Mouse (Mus musculus) heart, embryonic 11.5 days (tissue): ENCODE data around the gene Arid5b. TPM values are rescaled to one million over a fixed set of nuclear protein-coding genes. Genes with fewer than 3 reads are reported as not detected.

Source experiments
- ATAC-seq: fragments of 200-750 bp; cut with Nextera tagmentation; replicated peaks from 2 replicates; pipeline ENCODE4 v1.8.0; 2017; ENCODE audit warnings: moderate library complexity; ENCODE audit not compliant: insufficient number of reproducible peaks, low FRiP score, low TSS enrichment
- H3K27ac ChIP-seq: fragments of 300-500 bp; sonication (generic); 2 replicates; pipeline ENCODE4 v1.5.1; 2014; ENCODE audit warnings: mild to moderate bottlenecking, low read depth, low read length
- H3K27me3 ChIP-seq: fragments of 300-500 bp; sonication (generic); 2 replicates; pipeline ENCODE4 v1.6.1; 2014; ENCODE audit warnings: mild to moderate bottlenecking, low read length, mixed read lengths; ENCODE audit not compliant: control insufficient read depth, insufficient read depth
- H3K36me3 ChIP-seq: fragments of 300-500 bp; sonication (generic); 2 replicates; pipeline ENCODE4 v1.6.1; 2014; ENCODE audit warnings: mild to moderate bottlenecking, low read length, moderate library complexity, mixed read lengths; ENCODE audit not compliant: control insufficient read depth, insufficient read depth
- H3K4me1 ChIP-seq: fragments of 300-500 bp; sonication (generic); 2 replicates; pipeline ENCODE4 v1.6.1; 2014; ENCODE audit warnings: low read length; ENCODE audit not compliant: control insufficient read depth, insufficient read depth
- H3K4me2 ChIP-seq: fragments of 300-500 bp; sonication (generic); 2 replicates; pipeline ENCODE4 v1.6.1; 2014; ENCODE audit warnings: mild to moderate bottlenecking, moderate library complexity
- H3K4me3 ChIP-seq: fragments of 300-500 bp; sonication (generic); 2 replicates; pipeline ENCODE4 v1.5.1; 2014; ENCODE audit warnings: low read depth, low read length
- H3K9ac ChIP-seq: fragments of 300-500 bp; sonication (generic); 2 replicates; pipeline ENCODE4 v1.6.1; 2014; ENCODE audit warnings: mild to moderate bottlenecking, low read depth, low read length, moderate library complexity
- H3K9me3 ChIP-seq: fragments of 300-500 bp; sonication (generic); replicated peaks from 2 replicates; pipeline ENCODE4 v1.6.1; 2016; ENCODE audit warnings: low read length; ENCODE audit not compliant: control insufficient read depth
- WGBS: fragments of 180-500 bp; shearing (Covaris S2); extraction: QIAGEN DNeasy Blood & Tissue Kit; methylation state at CpG from one replicate; pipeline ENCODE4 v1.1.7; 2014; ENCODE audit not compliant: insufficient replicate concordance; 5-methylcytosine and 5-hydroxymethylcytosine counted together
- polyA plus RNA-seq: library from polyadenylated mRNA; unstranded; fragments of >200 nt; fragmentation: Nextera tagmentation; extraction: Ambion mirVana; gene quantifications from 2 replicates; pipeline ENCODE4 v1.2.1, GENCODE M21; 2014

The Arid5b gene
- polyA plus RNA-seq, 1 experiment from 2014 or later: 21.1 TPM

DNA sequence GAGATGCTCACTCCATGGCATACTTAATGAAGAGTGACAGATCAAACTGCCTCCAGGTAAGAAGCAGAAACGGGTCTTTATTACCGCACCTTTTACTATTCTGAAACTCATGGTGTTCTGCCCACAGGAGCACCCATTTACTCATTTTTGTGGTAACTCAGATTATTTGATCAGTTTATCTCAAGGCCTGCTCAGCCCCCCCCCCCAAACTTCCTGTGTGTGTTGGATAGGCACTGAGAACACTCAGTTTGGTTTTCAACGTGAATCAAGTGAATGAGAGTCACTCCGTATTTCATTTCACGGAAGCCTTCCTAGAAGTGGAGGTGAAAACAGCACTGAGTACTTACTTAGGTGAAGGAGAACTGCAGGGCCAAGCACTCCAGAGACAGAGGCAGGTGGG lies 224.4 kb downstream of the Arid5b start:
- WGBS: 85% methylated on average over 5 of the region's 5 CpGs
- ATAC-seq: no peak

DNA sequence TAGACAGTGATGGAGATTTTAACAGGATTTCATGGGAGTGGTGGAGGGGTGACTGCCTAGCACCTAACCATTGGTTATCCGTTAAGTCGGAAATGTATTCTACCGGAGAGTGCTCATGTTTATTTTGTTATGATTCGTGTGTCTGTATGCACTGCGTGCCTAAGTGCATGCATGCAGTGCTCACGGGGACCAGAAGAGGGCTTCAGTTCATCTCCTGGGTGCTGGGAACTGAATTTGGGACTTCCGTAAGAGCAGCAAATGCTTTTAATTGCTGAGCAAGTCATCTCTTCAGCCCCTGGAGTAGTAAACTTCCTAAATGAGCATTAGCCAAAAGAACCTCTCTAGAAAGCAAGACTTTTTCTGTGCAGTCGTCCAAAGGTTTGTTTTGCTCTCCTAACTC lies 226.2 kb downstream of the Arid5b start:
- Histone ChIP-seq H3K9me3 (no peaks in the 10 kb centered on the region), H3K9ac (no peak overlapping the region), H3K4me3 (no peak overlapping the region), H3K4me2 (no peak overlapping the region), H3K36me3 (no peaks in the 10 kb centered on the region), H3K27ac (no peak overlapping the region), H3K4me1 (no peaks in the 10 kb centered on the region), H3K27me3 (no peaks in the 10 kb centered on the region)
- ATAC-seq: no peak
- 82% methylated on average over 8 of the region's 8 CpGs for WGBS

More for the DNA sequence above, 224.4 kb downstream of the Arid5b start:
- Histone ChIP-seq H3K4me1 (no peaks in the 10 kb centered on the region), H3K4me3 (no peak overlapping the region), H3K27me3 (no peaks in the 10 kb centered on the region), H3K36me3 (no peaks in the 10 kb centered on the region), H3K9me3 (no peaks in the 10 kb centered on the region), H3K9ac (no peak overlapping the region), H3K4me2 (no peak overlapping the region), H3K27ac (no peak overlapping the region)

DNA sequence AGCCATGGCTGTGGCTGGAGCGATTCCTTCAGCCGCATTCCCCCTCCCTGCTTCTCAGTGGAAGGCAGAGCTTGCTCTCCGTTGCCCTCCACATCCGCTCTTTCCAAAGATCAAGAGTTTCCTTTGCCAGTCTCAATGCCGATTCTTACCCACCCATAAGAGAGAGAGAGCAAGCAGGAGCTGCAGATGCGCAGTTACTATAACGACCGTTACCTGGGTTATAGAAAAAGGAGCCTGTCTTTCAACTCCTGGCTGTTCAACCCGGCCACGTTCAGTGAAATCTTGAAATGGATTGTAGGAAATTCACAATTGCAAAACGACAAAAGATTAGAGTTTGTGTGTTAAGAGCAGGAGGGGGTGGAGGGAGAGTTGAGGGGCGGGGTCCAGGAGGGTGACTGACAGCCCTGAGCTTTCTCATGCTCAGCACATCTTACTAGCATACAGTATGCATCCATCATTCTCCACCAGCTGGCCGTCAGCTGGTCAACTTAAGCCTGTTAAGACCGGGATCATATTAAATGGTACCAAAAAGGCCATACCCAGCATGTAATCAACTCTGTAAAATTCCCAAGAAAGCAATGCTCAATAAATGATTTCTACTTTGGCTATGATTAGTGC lies 227.1 kb downstream of the Arid5b start:
- Histone ChIP-seq H3K4me1 (no peaks in the 10 kb centered on the region), H3K4me3 (no peak overlapping the region), H3K9me3 (no peaks in the 10 kb centered on the region), H3K4me2 (no peak overlapping the region), H3K36me3 (no peaks in the 10 kb centered on the region), H3K9ac (no peak overlapping the region), H3K27me3 (no peaks in the 10 kb centered on the region), H3K27ac (no peak overlapping the region)
- 86% methylated on average over 14 of the region's 14 CpGs for WGBS
- no peak for ATAC-seq

DNA sequence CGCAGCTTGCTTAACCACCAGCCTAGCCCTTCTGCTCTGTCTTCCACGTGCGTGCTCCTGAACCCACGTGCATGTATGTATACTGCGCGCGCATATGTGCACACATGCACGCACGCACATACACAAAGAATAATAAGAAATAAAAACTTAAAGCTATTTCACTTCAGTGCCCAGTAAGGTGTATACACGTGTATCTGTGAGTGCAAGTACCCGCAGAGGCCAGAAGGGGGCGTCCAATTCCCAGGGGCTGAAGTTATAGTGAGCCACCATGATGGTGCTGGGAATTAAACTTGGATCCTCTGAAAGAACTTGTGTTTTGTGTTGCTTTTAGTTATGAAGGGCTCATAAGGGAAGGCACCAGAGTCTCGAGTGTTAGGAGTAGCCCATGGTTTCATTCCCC lies 227.7 kb downstream of the Arid5b start:
- Histone ChIP-seq H3K27me3 (no peaks in the 10 kb centered on the region), H3K36me3 (no peaks in the 10 kb centered on the region), H3K9ac (no peak overlapping the region), H3K4me1 (no peaks in the 10 kb centered on the region), H3K4me3 (no peak overlapping the region), H3K4me2 (no peak overlapping the region), H3K27ac (no peak overlapping the region), H3K9me3 (no peaks in the 10 kb centered on the region)
- ATAC-seq: no peak
- WGBS: 85% methylated on average over 13 of the region's 13 CpGs

DNA sequence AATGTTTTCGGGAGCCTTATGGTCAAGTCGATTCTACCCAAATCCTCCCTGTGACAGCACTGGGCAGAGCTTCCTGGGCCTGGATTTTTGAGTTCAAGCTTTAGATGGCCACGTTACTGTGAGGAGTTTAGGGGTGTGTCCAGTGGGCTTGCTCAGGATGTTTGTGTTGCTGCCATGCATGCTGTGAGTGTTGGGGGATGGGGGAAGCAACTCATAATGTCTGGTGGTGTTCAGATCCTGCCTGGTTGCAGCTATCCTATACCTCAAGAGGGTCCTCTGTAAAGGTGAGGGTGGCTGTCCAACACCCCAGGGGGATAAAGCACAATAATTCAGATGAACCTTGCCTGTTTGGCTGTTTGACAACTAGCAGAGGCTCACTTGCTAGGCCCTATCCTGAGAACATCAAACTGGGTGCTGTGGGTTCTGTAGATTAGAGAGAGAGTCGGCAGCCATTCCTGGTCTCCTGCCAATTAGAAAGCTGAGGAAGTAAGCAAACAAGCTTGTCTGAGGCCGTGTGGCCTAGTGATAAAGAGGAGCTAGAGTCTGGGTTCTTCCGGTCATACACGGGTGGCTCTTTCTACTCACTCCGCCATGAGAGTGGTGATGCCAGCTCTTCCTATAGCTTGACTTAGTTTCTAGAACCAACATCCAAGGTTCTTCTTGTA lies 229.8 kb downstream of the Arid5b start:
- no peaks in the 10 kb centered on the region for H3K4me1 ChIP-seq
- no peak for ATAC-seq
- no peak overlapping the region for H3K4me3 ChIP-seq
- no peak overlapping the region for H3K9ac ChIP-seq
- H3K4me2 ChIP-seq: no peak overlapping the region
- no peaks in the 10 kb centered on the region for H3K9me3 ChIP-seq
- H3K36me3 ChIP-seq: no peaks in the 10 kb centered on the region
- H3K27me3 ChIP-seq: no peaks in the 10 kb centered on the region
- 67% methylated on average over 8 of the region's 8 CpGs for WGBS
- no peak overlapping the region for H3K27ac ChIP-seq

DNA sequence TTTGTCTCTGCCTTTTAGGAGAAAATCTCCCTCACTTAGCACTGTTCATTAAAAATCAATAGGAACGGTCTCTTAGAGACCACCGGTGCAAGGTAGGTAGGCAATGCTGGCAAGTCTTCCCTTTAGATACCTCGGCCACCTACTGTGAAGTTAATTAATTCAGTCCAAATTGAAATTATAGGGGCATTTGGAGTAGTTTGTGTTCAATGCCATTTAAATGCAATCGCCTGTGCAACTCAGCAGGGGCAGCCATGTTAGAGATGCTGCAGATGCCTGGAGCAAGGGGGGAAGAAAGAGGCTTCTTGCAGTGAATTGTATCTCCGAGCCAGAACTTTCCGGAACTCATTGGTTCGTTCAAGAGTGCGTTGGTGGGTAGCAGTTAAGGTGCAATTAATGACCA lies 233.7 kb downstream of the Arid5b start:
- WGBS: 90% methylated on average over 8 of the region's 8 CpGs
- Histone ChIP-seq H3K4me2 (no peak overlapping the region), H3K4me3 (no peak overlapping the region), H3K27ac (no peak overlapping the region), H3K9ac (no peak overlapping the region), H3K27me3 (no peaks in the 10 kb centered on the region), H3K36me3 (no peaks in the 10 kb centered on the region), H3K4me1 (no peaks in the 10 kb centered on the region), H3K9me3 (no peaks in the 10 kb centered on the region)
- no peak for ATAC-seq

DNA sequence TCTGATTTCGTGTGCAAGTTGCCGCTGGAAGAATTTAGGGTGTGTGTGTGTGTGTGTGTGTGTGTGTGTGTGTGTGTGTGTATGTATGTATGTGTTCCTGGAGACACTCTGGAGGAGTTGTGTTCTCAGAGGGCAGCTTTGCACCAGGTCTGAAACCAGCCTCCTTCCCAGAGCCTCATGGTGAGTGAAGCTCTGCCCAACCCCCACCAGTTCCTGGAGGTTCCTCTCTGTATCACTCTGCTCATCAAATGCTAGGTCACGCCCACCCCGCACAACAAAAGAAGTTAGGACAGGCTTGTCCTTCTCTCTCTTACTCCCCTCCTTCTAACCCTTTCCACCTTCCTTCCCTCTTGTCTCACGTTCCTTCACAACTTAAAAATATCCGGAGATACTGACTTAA lies 234.6 kb downstream of the Arid5b start:
- no peaks in the 10 kb centered on the region for H3K36me3 ChIP-seq
- H3K4me1 ChIP-seq: no peaks in the 10 kb centered on the region
- 28% methylated on average over 6 of the region's 6 CpGs for WGBS
- H3K9ac ChIP-seq: no peak overlapping the region
- ATAC-seq: no peak
- H3K9me3 ChIP-seq: no peaks in the 10 kb centered on the region
- no peaks in the 10 kb centered on the region for H3K27me3 ChIP-seq
- no peak overlapping the region for H3K4me2 ChIP-seq
- no peak overlapping the region for H3K27ac ChIP-seq
- H3K4me3 ChIP-seq: no peak overlapping the region
